Mouse (Mus musculus): ENCODE data around the gene Sec22a. TPM values are rescaled to one million over a fixed set of nuclear protein-coding genes. Genes with fewer than 3 reads are reported as not detected.

The Sec22a gene
- polyA plus RNA-seq, 1 experiment, result 0.07 TPM

- TF ChIP-seq GATA1 (IDR thresholded peaks at IDR 0.05; ENCODE audit: borderline replicate concordance, low read length), result no peak
- no peak for TF ChIP-seq FLI1 (IDR thresholded peaks at IDR 0.05; ENCODE audit: low read length)
- Histone ChIP-seq H3K4me1 (peaks cover 15% of the 10 kb centered on the region), H3K27me3 (replicated peaks) (peaks cover 1% of the 10 kb centered on the region), H3K36me3 (replicated peaks; ENCODE audit: low read length) (no peaks in the 10 kb centered on the region), H3K4me3 (replicated peaks) (no peak overlapping the region), H3K9me3 (no peaks in the 10 kb centered on the region)
These were observed 16.3 kb upstream of the Sec22a start for GRCm38 (mm10) chr16:35380048-35380447.

DNA sequence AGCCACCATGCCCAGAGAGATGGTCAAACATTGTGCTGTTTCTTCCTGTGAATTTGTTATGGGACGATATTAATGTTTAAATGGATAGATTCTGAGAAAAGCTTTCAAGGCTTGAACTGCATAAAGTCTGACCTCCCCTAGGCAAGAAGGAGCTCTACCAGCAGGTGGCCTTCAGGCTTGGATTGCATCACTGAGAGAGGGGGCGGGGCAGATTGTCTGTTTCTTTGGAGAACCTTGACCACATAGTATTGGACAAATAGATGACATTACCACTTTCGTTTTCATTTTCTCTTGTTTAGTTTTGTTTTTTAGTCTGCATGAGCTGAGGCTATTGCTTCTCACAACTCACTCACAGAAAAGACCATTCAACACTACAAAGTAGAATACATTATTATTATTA is 15.6 kb upstream of the Sec22a start:
- TF ChIP-seq GATA1 (IDR thresholded peaks at IDR 0.05; ENCODE audit: borderline replicate concordance, low read length), result no peak
- TF ChIP-seq FLI1 (IDR thresholded peaks at IDR 0.05; ENCODE audit: low read length), result no peak
- H3K4me3 ChIP-seq (replicated peaks), result peak overlapping the region; percentile 59
- peaks cover 1% of the 10 kb centered on the region for H3K27me3 ChIP-seq (replicated peaks)
- no peaks in the 10 kb centered on the region for H3K9me3 ChIP-seq
- H3K4me1 ChIP-seq, result peaks cover 15% of the 10 kb centered on the region
- no peaks in the 10 kb centered on the region for H3K36me3 ChIP-seq (replicated peaks; ENCODE audit: low read length)

- H3K9me3 ChIP-seq, result peaks cover 5% of the 10 kb centered on the region
- peaks cover 15% of the 10 kb centered on the region for H3K4me1 ChIP-seq
- H3K36me3 ChIP-seq (replicated peaks; ENCODE audit: low read length), result peaks cover 13% of the 10 kb centered on the region
- TF ChIP-seq FLI1 (IDR thresholded peaks at IDR 0.05; ENCODE audit: low read length) (no peak), GATA1 (IDR thresholded peaks at IDR 0.05; ENCODE audit: borderline replicate concordance, low read length) (no peak)
- H3K4me3 ChIP-seq (replicated peaks), result peak overlapping the region; percentile 98
- peaks cover 7% of the 10 kb centered on the region for H3K27me3 ChIP-seq (replicated peaks)
These were observed 328 bp upstream of the Sec22a start for GRCm38 (mm10) chr16:35364063-35364428.

GRCm38 (mm10) chr16:35362221-35362620 is 1.5 kb downstream of the Sec22a start:
- H3K4me1 ChIP-seq, result peaks cover 15% of the 10 kb centered on the region
- no peak overlapping the region for H3K4me3 ChIP-seq (replicated peaks)
- peaks cover 18% of the 10 kb centered on the region for H3K36me3 ChIP-seq (replicated peaks; ENCODE audit: low read length)
- H3K9me3 ChIP-seq, result peaks cover 5% of the 10 kb centered on the region
- peaks cover 3% of the 10 kb centered on the region for H3K27me3 ChIP-seq (replicated peaks)
- TF ChIP-seq GATA1 (IDR thresholded peaks at IDR 0.05; ENCODE audit: borderline replicate concordance, low read length), result no peak
- TF ChIP-seq FLI1 (IDR thresholded peaks at IDR 0.05; ENCODE audit: low read length), result no peak

- Histone ChIP-seq H3K4me1 (peaks cover 15% of the 10 kb centered on the region), H3K9me3 (peaks cover 5% of the 10 kb centered on the region), H3K36me3 (replicated peaks; ENCODE audit: low read length) (peaks cover 19% of the 10 kb centered on the region), H3K4me3 (replicated peaks) (no peak overlapping the region), H3K27me3 (replicated peaks) (peaks cover 2% of the 10 kb centered on the region)
- TF ChIP-seq GATA1 (IDR thresholded peaks at IDR 0.05; ENCODE audit: borderline replicate concordance, low read length) (no peak), FLI1 (IDR thresholded peaks at IDR 0.05; ENCODE audit: low read length) (no peak)
These were observed 3.1 kb downstream of the Sec22a start for GRCm38 (mm10) chr16:35360593-35360992.

- peaks cover 23% of the 10 kb centered on the region for H3K36me3 ChIP-seq (replicated peaks; ENCODE audit: low read length)
- TF ChIP-seq FLI1 (IDR thresholded peaks at IDR 0.05; ENCODE audit: low read length) (no peak), GATA1 (IDR thresholded peaks at IDR 0.05; ENCODE audit: borderline replicate concordance, low read length) (no peak)
These were observed 6.3 kb downstream of the Sec22a start for GRCm38 (mm10) chr16:35357449-35357848.

GRCm38 (mm10) chr16:35330451-35330850 is 33.3 kb downstream of the Sec22a start:
- H3K4me3 ChIP-seq (replicated peaks), result no peak overlapping the region
- peaks cover 6% of the 10 kb centered on the region for H3K36me3 ChIP-seq (replicated peaks; ENCODE audit: low read length)
- H3K27me3 ChIP-seq (replicated peaks), result no peaks in the 10 kb centered on the region
- no peaks in the 10 kb centered on the region for H3K4me1 ChIP-seq
- no peaks in the 10 kb centered on the region for H3K9me3 ChIP-seq
- TF ChIP-seq GATA1 (IDR thresholded peaks at IDR 0.05; ENCODE audit: borderline replicate concordance, low read length) (no peak), FLI1 (IDR thresholded peaks at IDR 0.05; ENCODE audit: low read length) (no peak)

More at GRCm38 (mm10) chr16:35357449-35357848, 6.3 kb downstream of the Sec22a start:
- Histone ChIP-seq H3K9me3 (no peaks in the 10 kb centered on the region), H3K4me3 (replicated peaks) (no peak overlapping the region), H3K27me3 (replicated peaks) (no peaks in the 10 kb centered on the region), H3K4me1 (peaks cover 3% of the 10 kb centered on the region; the same call in 1 of the 2 replicates)

DNA sequence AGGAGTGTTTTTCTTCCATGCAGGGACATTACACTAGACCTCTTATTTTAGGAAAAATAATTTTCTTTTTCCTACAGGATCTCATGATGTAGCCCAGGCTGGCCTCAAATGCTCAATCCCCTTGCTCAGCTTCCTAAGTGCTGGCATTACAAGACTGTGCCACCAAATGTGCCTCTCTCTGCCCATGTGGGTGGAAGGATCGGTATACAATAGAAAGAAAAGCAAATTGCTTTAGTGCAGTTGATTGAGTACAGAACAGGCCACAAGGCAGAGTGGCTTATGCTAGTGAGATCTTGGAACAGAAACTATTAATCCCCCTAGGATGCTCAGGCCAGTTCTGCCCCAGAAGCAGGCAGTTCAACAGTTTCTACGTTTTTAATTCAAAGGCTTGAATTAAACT is 43.9 kb downstream of the Sec22a start:
- Histone ChIP-seq H3K36me3 (replicated peaks; ENCODE audit: low read length) (no peaks in the 10 kb centered on the region), H3K4me1 (peaks cover 16% of the 10 kb centered on the region), H3K9me3 (no peaks in the 10 kb centered on the region), H3K4me3 (replicated peaks) (no peak overlapping the region), H3K27me3 (replicated peaks) (no peaks in the 10 kb centered on the region)
- no peak for TF ChIP-seq GATA1 (IDR thresholded peaks at IDR 0.05; ENCODE audit: borderline replicate concordance, low read length)
- TF ChIP-seq FLI1 (IDR thresholded peaks at IDR 0.05; ENCODE audit: low read length), result no peak

DNA sequence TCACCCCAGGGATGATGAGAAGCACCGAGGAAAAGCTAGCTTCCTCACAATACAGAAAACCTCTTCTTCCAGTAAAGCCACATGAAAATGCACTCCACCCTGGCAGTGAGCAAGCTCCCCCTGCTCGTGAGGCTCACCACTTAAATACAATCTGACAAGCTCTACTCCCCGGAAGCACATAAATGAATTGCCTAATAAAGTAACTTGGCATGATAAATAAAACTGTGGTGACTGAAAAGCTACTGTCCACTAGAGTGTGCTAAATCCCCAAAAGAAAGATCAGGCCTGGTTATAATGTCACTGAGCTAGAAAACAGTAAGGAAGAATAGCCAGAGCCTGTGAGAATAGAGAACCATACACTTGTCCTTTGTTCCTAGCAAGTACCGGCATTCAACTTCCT is 44.4 kb downstream of the Sec22a start:
- H3K36me3 ChIP-seq (replicated peaks; ENCODE audit: low read length), result no peaks in the 10 kb centered on the region
- no peaks in the 10 kb centered on the region for H3K9me3 ChIP-seq
- H3K27me3 ChIP-seq (replicated peaks), result no peaks in the 10 kb centered on the region
- peaks cover 16% of the 10 kb centered on the region for H3K4me1 ChIP-seq
- no peak for TF ChIP-seq GATA1 (IDR thresholded peaks at IDR 0.05; ENCODE audit: borderline replicate concordance, low read length)
- TF ChIP-seq FLI1 (IDR thresholded peaks at IDR 0.05; ENCODE audit: low read length), result no peak
- H3K4me3 ChIP-seq (replicated peaks), result no peak overlapping the region

DNA sequence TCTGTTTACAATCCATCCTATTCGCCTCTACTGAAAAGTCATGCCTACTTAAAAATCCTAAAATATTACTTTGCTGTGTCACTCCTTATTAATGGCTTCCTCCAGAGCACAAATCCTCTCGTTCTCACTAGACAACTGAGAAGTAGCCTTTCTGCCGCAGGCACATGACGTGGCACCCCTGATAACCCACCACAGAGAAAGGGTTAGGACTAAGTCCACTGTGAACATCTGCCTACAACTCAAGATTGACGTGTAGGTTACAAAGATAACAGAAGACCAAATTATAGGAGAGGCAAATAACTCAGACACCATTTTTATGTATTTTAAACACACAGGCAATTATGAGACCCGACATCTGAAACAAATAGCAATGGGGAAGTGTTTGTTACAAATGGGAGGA is 45.3 kb downstream of the Sec22a start:
- Histone ChIP-seq H3K27me3 (replicated peaks) (no peaks in the 10 kb centered on the region), H3K4me3 (replicated peaks) (no peak overlapping the region)
- TF ChIP-seq FLI1 (IDR thresholded peaks at IDR 0.05; ENCODE audit: low read length) (no peak), GATA1 (IDR thresholded peaks at IDR 0.05; ENCODE audit: borderline replicate concordance, low read length) (no peak)

DNA sequence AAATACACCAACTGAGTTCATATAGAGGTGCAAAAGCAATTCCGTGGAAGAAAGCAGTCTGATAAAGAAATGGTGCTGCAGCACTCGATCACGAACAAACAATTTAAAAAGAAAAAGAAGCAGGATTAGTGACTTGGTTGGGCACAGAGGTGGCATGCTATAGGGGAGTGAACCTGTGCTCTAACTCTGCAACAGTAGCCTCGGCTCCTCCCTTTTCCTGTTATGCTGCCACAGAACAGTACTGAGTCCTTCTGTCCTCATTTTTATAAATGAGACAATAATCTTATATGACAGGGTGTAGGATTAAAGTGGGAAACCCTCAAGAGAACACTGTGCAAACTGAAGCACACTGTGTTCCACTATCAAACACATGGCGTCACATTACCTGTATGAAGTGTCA is 46.3 kb downstream of the Sec22a start:
- no peak overlapping the region for H3K4me3 ChIP-seq (replicated peaks)
- no peak for TF ChIP-seq FLI1 (IDR thresholded peaks at IDR 0.05; ENCODE audit: low read length)
- no peak for TF ChIP-seq GATA1 (IDR thresholded peaks at IDR 0.05; ENCODE audit: borderline replicate concordance, low read length)
- no peaks in the 10 kb centered on the region for H3K9me3 ChIP-seq
- H3K27me3 ChIP-seq (replicated peaks), result no peaks in the 10 kb centered on the region
- peaks cover 16% of the 10 kb centered on the region for H3K4me1 ChIP-seq
- H3K36me3 ChIP-seq (replicated peaks; ENCODE audit: low read length), result peaks cover 12% of the 10 kb centered on the region

More for the DNA sequence above, 45.3 kb downstream of the Sec22a start:
- Histone ChIP-seq H3K4me1 (peaks cover 16% of the 10 kb centered on the region), H3K9me3 (no peaks in the 10 kb centered on the region), H3K36me3 (replicated peaks; ENCODE audit: low read length) (peaks cover 7% of the 10 kb centered on the region)

All from megakaryocyte, embryonic 14.5 days (primary cell).